Mouse (Mus musculus): ENCODE data around the gene Pip4k2c.

DNA sequence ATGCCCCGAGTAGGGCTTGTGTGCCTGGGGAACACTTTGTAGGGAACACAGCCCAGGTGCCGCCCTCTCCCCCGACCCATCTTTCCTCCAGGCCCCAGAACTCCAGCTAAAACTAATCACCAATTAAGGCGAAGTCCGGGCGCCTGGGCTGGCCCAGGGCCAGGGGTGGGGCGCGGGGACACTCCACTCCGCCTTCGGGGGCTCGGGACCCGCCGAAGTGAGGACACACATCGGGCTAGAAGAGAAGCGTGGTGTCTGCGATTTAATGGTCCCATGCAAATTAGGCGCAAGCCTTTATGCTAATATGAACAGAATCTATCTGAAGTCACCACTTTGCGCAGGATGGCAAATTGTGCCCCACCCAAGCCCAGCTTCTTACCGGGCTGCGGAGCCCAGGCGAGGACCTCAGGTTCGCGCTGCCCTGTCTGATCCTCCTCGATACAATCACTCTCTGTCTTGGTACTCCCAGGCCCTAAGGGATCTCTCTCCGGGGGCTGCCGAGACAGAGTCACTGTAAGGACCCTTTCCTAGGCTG is 22.2 kb downstream of the Pip4k2c start:
- peak; percentile 57 for TF ChIP-seq POLR2A (IDR thresholded peaks at IDR 0.05; ENCODE audit: insufficient read length, low read depth)
- no peak for TF ChIP-seq E2F4 (IDR thresholded peaks at IDR 0.05; ENCODE audit: insufficient read depth)
- TF ChIP-seq POLR2AphosphoS2 (IDR thresholded peaks at IDR 0.05; ENCODE audit: insufficient read length, low read depth) = no peak
- no peak for TF ChIP-seq USF1 (IDR thresholded peaks at IDR 0.05; ENCODE audit: low read depth)
- TF ChIP-seq SRF (IDR thresholded peaks at IDR 0.05; ENCODE audit: control insufficient read depth, insufficient read length, low read depth) = no peak
- TF ChIP-seq MAX (IDR thresholded peaks at IDR 0.05; ENCODE audit: low read depth) = no peak
- TF ChIP-seq TCF12 (IDR thresholded peaks at IDR 0.05; ENCODE audit: insufficient read depth, poor library complexity, severe bottlenecking) = no peak
